Mouse (Mus musculus) cortical plate, adult 2 months (tissue): ENCODE measurements at regions not wholly inside any gene's neighbourhood (a gene's known extent, or its start where the extent isn't known, plus 50 kb on each side); places are given as distances from the start of the nearest gene placed in this dataset.

Source experiments
- CTCF ChIP-seq: fragments of 200-500 bp; IDR thresholded peaks from 2 replicates; pipeline ENCODE4 v1.5.1; 2011; ENCODE audit warnings: mild to moderate bottlenecking, control low read depth, low read length; ENCODE audit not compliant: insufficient read depth; ENCODE audit errors: extremely low read depth
- POLR2A ChIP-seq: fragments of 200-500 bp; IDR thresholded peaks from 2 replicates; pipeline ENCODE4 v1.6.1; 2011; ENCODE audit warnings: mild to moderate bottlenecking, low read length, control low read depth; ENCODE audit not compliant: insufficient read depth; ENCODE audit errors: extremely low read depth

GRCm38 (mm10) chr7:111395111-111395510 is 312.3 kb upstream of the Eif4g2 start:
- TF ChIP-seq CTCF (no peak), POLR2A (no peak)
